Mouse (Mus musculus): ENCODE data around the gene Zfp982.
"Not testable (repeated sequence)": the region's sequence is repeated elsewhere in the genome, so short reads cannot be mapped to it uniquely, and the experiment has no call there.

- TF ChIP-seq CTCF (IDR thresholded peaks at IDR 0.05; ENCODE audit: extremely low read depth, insufficient read depth, insufficient read length, insufficient replicate concordance); POLR2A (IDR thresholded peaks at IDR 0.05; ENCODE audit: low read depth, low read length): not testable (repeated sequence)
These were observed 46.8 kb upstream of the Zfp982 start for GRCm38 (mm10) chr4:147445371-147445770.

All from spleen, adult 2 months (tissue).